Mouse (Mus musculus): ENCODE data around the gene Wnt7b.

DNA sequence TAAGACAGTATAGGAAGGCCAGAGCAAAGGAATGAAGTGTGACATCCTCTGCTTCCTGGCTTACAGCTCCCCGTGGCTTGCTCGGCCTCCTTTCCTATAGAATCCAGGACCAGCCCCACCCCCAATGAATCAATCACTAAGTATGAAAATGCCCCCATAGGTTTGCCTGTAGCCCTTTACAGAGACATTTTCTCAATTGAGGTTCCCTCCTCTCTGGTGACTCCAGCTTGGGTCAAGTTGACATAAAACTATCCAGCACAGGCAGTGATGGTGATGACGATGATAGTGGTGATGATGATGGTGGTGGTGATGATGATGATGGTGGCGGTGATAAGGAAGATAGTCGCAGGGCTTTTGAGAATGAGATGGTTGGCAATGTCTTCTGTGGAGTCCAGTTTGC, 16.2 kb upstream of the Wnt7b start:
- no peak for TF ChIP-seq CTCF (IDR thresholded peaks at IDR 0.05; ENCODE audit: borderline replicate concordance, extremely low read depth, insufficient read depth, insufficient read length)
- no peak for TF ChIP-seq POLR2A (IDR thresholded peaks at IDR 0.05; ENCODE audit: borderline replicate concordance, extremely low read depth, insufficient read depth, insufficient read length, poor library complexity, severe bottlenecking)
